Mouse (Mus musculus) heart, adult 2 months (tissue): ENCODE measurements around the gene Ghdc. TPM values are rescaled to one million over a fixed set of nuclear protein-coding genes. Genes with fewer than 3 reads are reported as not detected.

Source experiments
- DNase-seq, 2 experiments: peaks; one replicate each; pipeline ENCODE4 v3.0.0; 2021
- H3K27ac ChIP-seq: fragments of 200-600 bp; 2 replicates; pipeline ENCODE4 v1.8.1; 2022
- H3K27me3 ChIP-seq: fragments of 200-500 bp; 2 replicates; pipeline ENCODE4 v1.6.1; 2012; ENCODE audit warnings: mild to moderate bottlenecking, low read length, inconsistent platforms, mixed read lengths; ENCODE audit not compliant: control insufficient read depth, insufficient read depth
- H3K36me3 ChIP-seq: fragments of 200-500 bp; 2 replicates; pipeline ENCODE4 v1.6.1; 2012; ENCODE audit warnings: low read length, inconsistent platforms; ENCODE audit not compliant: control insufficient read depth, insufficient read depth
- H3K4me1 ChIP-seq: fragments of 200-500 bp; 2 replicates; pipeline ENCODE4 v1.6.1; 2011; ENCODE audit warnings: low read length; ENCODE audit not compliant: control insufficient read depth, insufficient read depth
- H3K4me3 ChIP-seq: fragments of 200-600 bp; 2 replicates; pipeline ENCODE4 v1.8.1; 2022
- H3K79me2 ChIP-seq: fragments of 200-500 bp; replicated peaks from 2 replicates; pipeline ENCODE4 v1.6.1; 2012; ENCODE audit warnings: mild to moderate bottlenecking, inconsistent platforms, low read length, moderate library complexity, mixed read lengths; ENCODE audit not compliant: control insufficient read depth, insufficient read depth
- H3K9ac ChIP-seq: fragments of 200-500 bp; 2 replicates; pipeline ENCODE4 v1.6.1; 2012; ENCODE audit warnings: low read depth, mild to moderate bottlenecking, control low read depth, inconsistent platforms, low read length, mixed read lengths
- CTCF ChIP-seq: fragments of 200-600 bp; IDR thresholded peaks from 2 replicates; pipeline ENCODE4 v1.8.1; 2022; ENCODE audit warnings: antibody characterized with exemption, mild to moderate bottlenecking, moderate library complexity
- EP300 ChIP-seq: fragments of 200-500 bp; IDR thresholded peaks from 2 replicates; pipeline ENCODE4 v1.6.1; 2011; ENCODE audit warnings: low read depth, low read length, control low read depth; ENCODE audit not compliant: insufficient read depth
- POLR2A ChIP-seq: fragments of 200-500 bp; IDR thresholded peaks from 2 replicates; pipeline ENCODE4 v1.6.1; 2011; ENCODE audit warnings: mild to moderate bottlenecking, low read depth, low read length, control low read depth; ENCODE audit not compliant: insufficient read depth
- WGBS: fragments of 180-500 bp; shearing (Covaris S2); methylation state at CpG from one replicate; pipeline ENCODE4 v1.1.7; 2018; 5-methylcytosine and 5-hydroxymethylcytosine counted together
- intact Hi-C: fragments of 180-260 bp; cut with DNase I; formaldehyde crosslinking; loops from one replicate; pipeline ENCODE4 v1.15.1; 2025
- polyA plus RNA-seq: library from polyadenylated mRNA; depleted of rRNA; stranded (reverse); fragments of >200 nt; gene quantifications from 2 replicates; pipeline ENCODE4 v1.2.3, GENCODE M21; 2012; rRNA removed
- total RNA-seq, 2 experiments: library from RNA; stranded (reverse); gene quantifications; 2 replicates each; pipeline ENCODE4 v1.2.3; 2021

Ghdc gene
- total and polyA plus RNA-seq, 3 experiments: 10.1 to 11.6 (median 11.2) TPM

DNA sequence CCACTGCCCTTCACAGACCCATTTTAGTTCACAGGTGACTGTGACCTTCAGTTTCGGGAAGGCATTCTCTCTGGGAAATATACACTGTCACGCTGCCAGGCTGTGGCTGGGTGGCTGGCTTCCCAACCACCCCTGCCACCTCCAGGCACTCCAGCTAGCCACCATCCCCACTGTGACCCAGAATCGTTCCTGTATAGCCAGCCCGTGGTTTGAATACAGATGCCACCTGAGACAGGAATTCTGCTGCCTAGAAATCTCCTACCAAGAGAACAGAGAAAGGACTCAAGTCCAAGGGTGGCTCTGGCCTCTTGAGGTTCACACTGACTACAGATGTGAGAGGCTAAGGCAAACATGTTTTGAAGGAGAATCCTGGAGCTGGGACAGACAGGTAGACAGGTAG is 51.9 kb downstream of the Ghdc start:
- Histone ChIP-seq H3K79me2 (peaks cover 5% of the 10 kb centered on the region), H3K9ac (no peak overlapping the region), H3K27ac (peak overlapping the region; percentile 64), H3K36me3 (peaks cover 36% of the 10 kb centered on the region), H3K4me1 (peaks cover 38% of the 10 kb centered on the region), H3K4me3 (no peak overlapping the region), H3K27me3 (no peaks in the 10 kb centered on the region)
- intact Hi-C loops: loop anchor here (10.0 kb wide), 1 partner anchor 456 kb away; the partner anchor contains the start of genes Ccr10, Cntnap1 and Plekhh3
- WGBS: 75% methylated on average over 4 of the region's 4 CpGs
- peak in 1 of 2 experiments; percentile 45 for DNase-seq
- no peak for TF ChIP-seq POLR2A
- no peak for TF ChIP-seq EP300
- no peak for TF ChIP-seq CTCF

DNA sequence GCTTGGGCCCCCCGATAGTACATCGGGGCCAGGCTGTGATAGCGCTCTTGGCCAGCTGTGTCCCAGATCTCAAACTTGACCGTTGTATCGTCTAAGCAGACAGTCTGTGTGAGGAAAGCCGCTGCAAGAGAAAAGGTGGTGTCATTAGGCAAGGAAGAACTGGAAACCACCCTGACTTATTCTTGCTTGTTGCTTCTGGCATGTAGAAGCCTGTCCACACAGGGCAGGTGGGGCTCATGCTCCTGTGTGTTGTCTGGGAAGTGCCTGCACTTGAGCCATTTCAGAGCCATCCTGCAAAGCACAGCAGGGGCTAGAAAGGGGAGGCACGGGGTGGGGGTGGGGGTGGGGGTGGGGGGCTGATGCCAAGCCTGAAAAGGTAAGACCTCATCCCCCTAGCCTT is 52.3 kb downstream of the Ghdc start:
- WGBS: 91% methylated on average over 7 of the region's 7 CpGs
- intact Hi-C loops: loop anchor here (10.0 kb wide), 1 partner anchor 456 kb away; the partner anchor contains the start of genes Ccr10, Cntnap1 and Plekhh3
- peaks cover 33% of the 10 kb centered on the region for H3K36me3 ChIP-seq
- H3K27me3 ChIP-seq: no peaks in the 10 kb centered on the region
- H3K4me3 ChIP-seq: no peak overlapping the region
- TF ChIP-seq EP300 (no peak), POLR2A (no peak), CTCF (no peak)
- peaks cover 5% of the 10 kb centered on the region for H3K79me2 ChIP-seq
- H3K4me1 ChIP-seq: peaks cover 38% of the 10 kb centered on the region
- no peak overlapping the region for H3K9ac ChIP-seq
- no peak for DNase-seq
- peak overlapping the region; percentile 64 for H3K27ac ChIP-seq

DNA sequence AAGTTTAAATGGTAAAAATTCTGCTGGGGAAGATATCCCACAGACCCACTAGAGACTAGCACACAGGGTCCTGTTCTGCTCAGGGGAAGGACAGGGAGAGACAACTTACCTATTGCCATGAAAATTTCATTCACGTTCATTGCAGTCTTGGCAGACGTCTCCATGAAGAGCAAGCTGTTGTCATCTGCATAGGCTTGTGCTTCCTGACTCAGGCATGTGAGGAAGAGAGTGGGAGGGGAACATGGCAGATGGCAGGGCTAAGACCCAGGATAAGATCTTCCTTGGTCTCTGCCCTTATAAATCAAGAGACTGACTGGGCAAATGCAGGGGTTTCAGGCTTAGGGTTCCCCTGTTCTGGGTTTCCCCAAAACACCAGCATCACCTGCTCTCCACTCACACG is 54.1 kb downstream of the Ghdc start:
- TF ChIP-seq POLR2A: no peak
- TF ChIP-seq EP300: no peak
- no peak for TF ChIP-seq CTCF
- Histone ChIP-seq H3K27ac (no peak overlapping the region), H3K9ac (no peak overlapping the region), H3K36me3 (peaks cover 22% of the 10 kb centered on the region), H3K79me2 (no peaks in the 10 kb centered on the region), H3K27me3 (no peaks in the 10 kb centered on the region), H3K4me1 (peaks cover 32% of the 10 kb centered on the region), H3K4me3 (no peak overlapping the region)
- 76% methylated on average over 3 of the region's 3 CpGs for WGBS
- intact Hi-C loops: loop anchor here (1.0 to 10.0 kb wide), 2 partner anchors 21 to 458 kb away; partner anchors contain the start of genes Ccr10, Cntnap1 and Plekhh3
- DNase-seq: no peak

Other genes with a start within 250 kb of the Ghdc start
- 10 to 100 TPM; 25.5 to 34.6 TPM for gene Acly, start 243.0 kb downstream of the Ghdc start, total RNA-seq
- 66.5 and 74.7 TPM in 2 replicates for gene Acly, start 243.0 kb downstream of the Ghdc start, polyA plus RNA-seq
- gene Ttc25, start 225.3 kb downstream of the Ghdc start, total RNA-seq: under 1 TPM in 1 of 2 experiments, not detected in 1; 0.18 TPM
- gene Ttc25, start 225.3 kb downstream of the Ghdc start, polyA plus RNA-seq: 0.18 and 0.37 TPM in 2 replicates
- gene Cnp, start 196.1 kb downstream of the Ghdc start, total RNA-seq: 1 to 10 TPM; 5.6 to 7.6 TPM
- 9.5 and 11.4 TPM in 2 replicates for gene Cnp, start 196.1 kb downstream of the Ghdc start, polyA plus RNA-seq
- 10 to 100 TPM; 49.5 to 50.3 TPM for gene Nkiras2, start 151.7 kb downstream of the Ghdc start, total RNA-seq
- 91.2 and 107 TPM in 2 replicates for gene Nkiras2, start 151.7 kb downstream of the Ghdc start, polyA plus RNA-seq
- 100 to 1,000 TPM; 107 to 121 TPM for gene Dnajc7, start 150.8 kb downstream of the Ghdc start, total RNA-seq
- 46.1 and 77.8 TPM in 2 replicates for gene Dnajc7, start 150.8 kb downstream of the Ghdc start, polyA plus RNA-seq
- under 1 TPM; 0.34 to 0.48 TPM for gene Zfp385c, start 78.5 kb downstream of the Ghdc start, total RNA-seq
- gene Zfp385c, start 78.5 kb downstream of the Ghdc start, polyA plus RNA-seq: 0.59 and 0.61 TPM in 2 replicates
- gene Dhx58, start 66.7 kb downstream of the Ghdc start, total RNA-seq: under 1 TPM; 0.55 to 0.70 TPM
- 2.8 and 3.0 TPM in 2 replicates for gene Dhx58, start 66.7 kb downstream of the Ghdc start, polyA plus RNA-seq
- 10 to 100 TPM; 13.1 to 14.0 TPM for gene Kat2a, start 58.5 kb downstream of the Ghdc start, total RNA-seq
- gene Kat2a, start 58.5 kb downstream of the Ghdc start, polyA plus RNA-seq: 18.9 and 21.7 TPM in 2 replicates
- gene Hspb9, start 57.1 kb downstream of the Ghdc start, total RNA-seq: not detected
- gene Hspb9, start 57.1 kb downstream of the Ghdc start, polyA plus RNA-seq: 0.50 and 0.62 TPM in 2 replicates
- 10 to 100 TPM; 53.0 to 56.3 TPM for gene Rab5c, start 32.7 kb downstream of the Ghdc start, total RNA-seq
- gene Rab5c, start 32.7 kb downstream of the Ghdc start, polyA plus RNA-seq: 69.3 and 97.8 TPM in 2 replicates
- gene Kcnh4, start 11.0 kb downstream of the Ghdc start, total RNA-seq: not detected
- 0.04 TPM in 1 of 2 replicates, not detected in the other for gene Kcnh4, start 11.0 kb downstream of the Ghdc start, polyA plus RNA-seq
- not detected for gene Hcrt, start 8.0 kb downstream of the Ghdc start, total RNA-seq
- not detected in 2 replicates for gene Hcrt, start 8.0 kb downstream of the Ghdc start, polyA plus RNA-seq
- gene Stat5b, start 79.8 kb upstream of the Ghdc start, total RNA-seq: 10 to 100 TPM; 58.6 to 65.2 TPM
- 35.4 and 50.7 TPM in 2 replicates for gene Stat5b, start 79.8 kb upstream of the Ghdc start, polyA plus RNA-seq
- gene Stat5a, start 88.4 kb upstream of the Ghdc start, total RNA-seq: 10 to 100 TPM; 20.3 to 22.3 TPM
- 24.3 and 26.6 TPM in 2 replicates for gene Stat5a, start 88.4 kb upstream of the Ghdc start, polyA plus RNA-seq
- 10 to 100 TPM; 93.0 to 94.7 TPM for gene Stat3, start 168.6 kb upstream of the Ghdc start, total RNA-seq
- gene Stat3, start 168.6 kb upstream of the Ghdc start, polyA plus RNA-seq: 85.8 and 134 TPM in 2 replicates
- gene Cavin1, start 199.9 kb upstream of the Ghdc start, total RNA-seq: 100 to 1,000 TPM; 219 to 225 TPM
- gene Cavin1, start 199.9 kb upstream of the Ghdc start, polyA plus RNA-seq: 114 and 135 TPM in 2 replicates
- gene Atp6v0a1, start 238.5 kb upstream of the Ghdc start, total RNA-seq: 10 to 100 TPM; 89.6 to 92.6 TPM
- gene Atp6v0a1, start 238.5 kb upstream of the Ghdc start, polyA plus RNA-seq: 77.4 and 85.9 TPM in 2 replicates